Mouse (Mus musculus) urinary bladder, postnatal 10 days (tissue): Measurements from ENCODE around the gene Eps8l2.

Experiments
- DNase-seq: peaks from one replicate; pipeline ENCODE4 v3.0.0; 2022; ENCODE audit warnings: low spot score

Eps8l2 gene

GRCm38 (mm10) chr7:141330706-141331105, 8.0 kb upstream of the Eps8l2 start:
- DNase-seq, result no peak

GRCm38 (mm10) chr7:141331990-141332389, 6.7 kb upstream of the Eps8l2 start:
- no peak for DNase-seq

GRCm38 (mm10) chr7:141335044-141335579, 3.6 kb upstream of the Eps8l2 start:
- DNase-seq, result no peak

DNA sequence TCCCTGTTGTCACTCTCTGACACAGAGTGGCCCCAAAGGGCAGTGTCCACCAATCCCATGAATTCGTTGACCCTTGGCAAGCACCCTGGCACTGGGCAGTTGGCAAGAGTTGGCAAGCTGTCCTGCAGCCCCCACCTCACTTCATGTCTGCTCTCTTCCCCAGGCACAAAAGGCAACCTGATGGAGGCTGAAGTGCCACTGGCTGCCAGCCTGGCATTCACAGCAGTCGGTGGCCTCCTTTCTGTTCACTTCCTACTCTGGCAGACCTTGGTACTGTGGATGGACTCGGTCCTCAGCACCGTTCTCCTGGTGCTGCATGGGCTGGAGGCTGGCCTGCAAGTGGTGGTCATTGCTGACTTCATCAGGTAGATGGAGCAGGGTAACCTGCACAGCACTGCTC, 3.0 kb upstream of the Eps8l2 start:
- DNase-seq, result no peak

GRCm38 (mm10) chr7:141336296-141336695, 2.4 kb upstream of the Eps8l2 start:
- no peak for DNase-seq

DNA sequence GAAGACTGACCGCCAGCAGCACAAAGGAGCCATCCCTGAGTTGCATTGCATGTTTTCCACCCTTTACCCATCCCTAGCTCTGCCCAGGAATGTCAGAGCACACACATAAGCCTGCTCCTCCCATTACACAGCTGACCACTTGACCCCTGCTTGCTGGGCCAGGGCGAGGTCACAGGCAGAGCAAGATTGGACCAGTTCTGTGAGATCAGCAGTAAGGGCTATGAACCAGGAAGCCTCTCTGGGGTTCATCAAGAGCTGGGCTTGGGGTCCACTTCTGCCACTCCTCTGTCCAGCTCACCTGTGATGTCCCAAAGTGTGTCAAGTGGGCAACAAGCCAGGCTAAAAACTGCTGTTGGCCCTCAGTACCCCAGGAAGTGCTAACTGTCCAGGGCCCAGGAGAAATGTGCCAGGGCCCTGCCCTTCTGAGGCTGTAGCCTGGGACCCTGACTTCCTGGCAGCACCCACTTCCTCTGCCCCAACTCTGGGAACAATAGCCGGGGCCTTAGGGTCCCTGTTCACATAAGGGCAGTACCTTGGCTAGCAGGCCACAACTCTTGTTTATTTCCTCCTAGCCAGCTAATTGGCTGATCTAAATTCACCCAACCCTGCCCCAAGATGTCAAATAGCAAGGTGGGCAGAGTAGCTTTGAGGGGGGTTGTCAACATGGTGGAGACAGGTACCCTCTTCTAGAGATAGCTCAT, 814 bp upstream of the Eps8l2 start:
- no peak for DNase-seq

DNA sequence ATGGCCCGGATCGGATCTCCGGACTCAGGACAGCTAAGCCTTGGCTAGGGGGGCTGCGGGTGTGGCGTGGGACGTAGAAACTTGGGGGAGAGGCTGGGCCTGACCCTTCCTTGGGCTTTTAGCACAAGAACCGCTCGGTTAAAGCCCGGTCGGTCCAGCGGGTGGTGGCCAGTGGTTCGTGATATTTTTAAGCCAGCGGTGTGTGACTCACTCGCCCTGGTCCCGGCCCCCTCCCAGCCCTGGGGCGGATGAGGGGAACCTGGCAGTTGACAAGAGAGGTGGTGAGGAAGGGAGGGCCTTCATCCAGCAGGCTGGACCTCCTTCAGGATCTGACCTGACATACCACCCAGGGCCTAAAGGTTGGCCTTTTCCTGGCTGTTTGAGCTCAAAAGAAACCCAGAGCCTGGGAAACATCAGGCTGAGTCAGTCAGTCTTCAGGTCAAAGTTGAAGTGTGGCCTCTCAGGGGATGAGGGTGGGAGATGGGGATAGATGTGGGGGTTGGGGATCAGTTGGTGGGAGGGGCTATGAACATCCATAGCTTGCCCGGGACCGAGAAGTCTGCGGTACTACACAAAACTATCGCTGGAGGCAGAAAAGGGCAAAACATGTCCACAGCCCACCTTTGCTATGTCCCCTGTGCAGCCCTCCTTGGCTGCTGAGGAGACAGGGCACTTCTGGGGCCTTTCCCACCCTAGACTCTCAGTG, 688 bp downstream of the Eps8l2 start:
- no peak for DNase-seq

DNA sequence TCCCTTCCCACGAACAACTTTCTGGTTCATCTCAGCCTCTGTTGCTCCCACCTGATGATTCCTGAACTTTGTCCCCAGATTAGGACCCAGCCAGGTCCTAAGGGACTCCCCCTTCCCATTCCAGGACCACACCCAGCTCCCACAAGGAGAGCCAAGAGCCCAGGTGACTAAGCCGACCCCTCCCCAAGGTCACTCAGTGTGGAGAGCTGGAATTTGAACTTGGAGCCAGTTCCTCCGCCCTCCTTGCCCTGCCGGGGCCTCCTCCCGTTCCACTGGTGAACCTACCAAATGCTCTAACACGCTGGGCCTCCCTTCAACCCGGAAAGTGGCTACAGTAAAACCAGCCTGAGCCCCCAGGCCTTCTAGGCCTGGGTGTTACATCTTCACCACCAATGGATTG, 1.3 kb downstream of the Eps8l2 start:
- no peak for DNase-seq

DNA sequence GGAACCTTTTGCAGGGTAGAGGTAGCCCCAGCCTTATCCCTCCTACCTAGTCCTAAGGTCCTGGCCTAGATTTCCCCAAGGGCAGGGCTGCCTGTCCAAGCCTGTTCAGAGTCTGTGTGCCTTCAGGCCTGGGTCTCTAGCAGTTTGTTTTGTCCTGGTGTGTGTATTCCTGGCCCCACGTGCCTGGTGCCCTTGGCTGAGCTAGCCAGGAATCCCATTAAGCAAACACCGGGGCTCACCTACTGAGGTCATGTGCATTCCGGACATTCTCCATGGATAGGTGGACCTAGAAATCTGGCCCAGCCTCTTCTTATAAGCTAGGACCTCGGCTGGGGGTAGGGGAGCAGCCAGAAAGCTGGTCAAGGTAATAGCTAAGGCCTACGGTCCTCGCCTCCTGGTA, 1.8 kb downstream of the Eps8l2 start:
- DNase-seq, result no peak

- DNase-seq, result no peak
Observed at GRCm38 (mm10) chr7:141341689-141342226, 3.1 kb downstream of the Eps8l2 start.

DNA sequence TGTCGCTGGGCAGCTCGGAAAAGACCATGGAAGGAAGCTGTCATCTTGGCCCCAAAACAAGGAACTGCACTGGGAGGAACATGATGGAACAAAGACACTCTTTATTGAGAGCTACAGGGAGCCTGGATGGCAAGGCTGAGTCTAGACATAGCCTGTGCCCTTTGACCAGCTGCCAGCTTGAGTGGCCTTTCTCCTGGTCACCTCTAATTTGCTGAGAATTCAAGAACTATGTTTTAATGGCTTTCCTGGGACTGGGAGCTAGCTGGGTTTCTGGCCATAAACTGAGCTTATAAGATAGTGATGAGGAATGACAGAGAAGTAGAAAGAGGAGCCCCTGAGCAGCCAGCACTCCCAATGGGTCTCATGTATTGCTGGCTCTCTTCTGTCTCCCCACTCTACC, 4.5 kb downstream of the Eps8l2 start:
- DNase-seq, result no peak

GRCm38 (mm10) chr7:141343696-141344095, 5.0 kb downstream of the Eps8l2 start:
- DNase-seq, result no peak

DNA sequence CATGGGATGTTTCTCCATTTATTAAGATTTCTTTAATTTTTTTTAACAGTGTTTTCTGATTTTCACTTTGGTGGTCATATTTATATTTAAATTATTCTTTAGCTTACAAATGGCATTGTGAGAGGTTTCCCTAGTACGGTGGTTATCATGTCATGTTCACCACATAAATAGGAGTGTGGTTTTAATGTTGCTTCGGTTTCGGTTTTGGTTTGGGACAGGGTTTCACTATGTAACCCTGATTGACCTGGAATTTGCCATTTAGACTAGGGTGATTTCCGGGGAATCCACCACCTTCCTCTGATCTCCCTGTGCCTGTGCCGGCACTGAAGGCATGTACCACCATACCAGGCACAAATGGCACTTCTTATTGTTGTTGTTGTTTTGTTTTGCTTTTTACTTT, 6.1 kb downstream of the Eps8l2 start:
- DNase-seq, result no peak

GRCm38 (mm10) chr7:141351061-141351460, 12.4 kb downstream of the Eps8l2 start:
- no peak for DNase-seq

DNA sequence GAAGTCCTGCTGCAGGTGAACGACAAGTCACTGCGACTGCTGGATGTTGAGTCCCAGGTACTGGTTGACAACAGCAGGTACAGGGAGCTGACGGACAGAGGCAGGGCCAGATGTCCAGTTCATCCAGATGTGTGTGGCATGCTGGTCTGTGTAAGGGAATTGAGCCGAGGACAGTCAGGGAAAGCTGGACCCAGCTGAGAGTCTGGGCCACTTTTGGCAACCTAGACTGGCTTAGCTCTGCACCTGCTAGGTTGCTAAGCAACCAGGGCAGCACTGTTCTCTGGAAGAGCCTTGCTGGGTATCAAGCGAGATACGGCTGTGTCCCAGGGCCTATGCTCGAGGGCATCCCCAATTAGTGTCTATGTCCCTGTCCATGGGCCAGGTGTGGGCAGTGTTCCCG, 16.4 kb downstream of the Eps8l2 start:
- no peak for DNase-seq

GRCm38 (mm10) chr7:141355626-141356326, 17.1 kb downstream of the Eps8l2 start:
- DNase-seq, result no peak

- DNase-seq, result no peak
Observed at GRCm38 (mm10) chr7:141356971-141357370, 18.3 kb downstream of the Eps8l2 start.

- DNase-seq, result no peak
Observed at GRCm38 (mm10) chr7:141361510-141361909, 22.8 kb downstream of the Eps8l2 start.

DNA sequence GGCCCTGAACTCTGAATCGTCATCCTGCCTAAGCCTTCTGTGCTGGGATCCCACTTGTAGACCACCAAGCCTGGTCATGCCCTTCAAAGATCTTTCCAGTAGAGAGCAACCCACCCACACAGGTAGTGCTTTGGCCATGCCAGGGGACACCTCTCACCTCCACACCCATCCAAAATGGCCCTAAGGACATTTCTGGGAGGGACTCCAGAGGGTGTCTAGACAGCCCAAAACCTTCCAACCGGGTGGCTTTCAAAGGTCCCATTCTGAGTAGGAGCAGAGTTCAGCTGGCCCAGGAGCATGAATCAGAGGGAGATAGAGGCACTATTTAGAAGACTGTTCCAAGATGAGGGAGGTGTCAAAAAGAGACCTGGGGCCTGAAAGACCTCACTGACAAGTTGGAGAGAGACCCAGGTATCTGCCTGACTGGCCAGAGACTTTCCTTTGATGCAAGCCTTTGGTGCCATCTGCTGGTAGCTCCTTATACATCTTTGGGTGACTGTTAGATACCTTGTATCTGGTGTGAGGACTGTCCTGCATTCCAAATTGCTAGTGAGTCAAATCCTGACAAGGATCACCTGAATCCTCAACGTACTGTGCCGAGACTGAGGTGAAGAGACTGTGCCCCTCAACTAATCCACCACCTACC, 24.5 kb downstream of the Eps8l2 start:
- no peak for DNase-seq

DNA sequence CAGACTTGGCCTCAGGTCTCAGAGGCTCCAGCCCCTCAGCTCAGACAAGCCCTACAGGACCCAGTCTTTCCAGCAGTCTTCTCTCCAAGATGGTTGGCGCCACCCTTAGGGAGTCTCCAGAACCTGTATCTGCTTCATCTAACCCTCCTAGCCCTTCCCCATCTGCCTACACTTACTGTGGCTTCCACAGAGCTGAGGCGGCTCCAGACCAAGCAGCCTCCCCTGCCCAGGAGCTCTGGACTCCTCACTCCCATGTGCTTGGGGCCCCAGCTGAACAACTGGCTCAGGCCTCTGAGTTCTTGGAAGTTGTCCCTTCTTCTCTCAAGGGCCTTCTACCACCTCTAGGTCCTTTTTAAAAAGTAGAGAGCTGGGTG, 25.1 kb downstream of the Eps8l2 start:
- DNase-seq, result no peak

DNA sequence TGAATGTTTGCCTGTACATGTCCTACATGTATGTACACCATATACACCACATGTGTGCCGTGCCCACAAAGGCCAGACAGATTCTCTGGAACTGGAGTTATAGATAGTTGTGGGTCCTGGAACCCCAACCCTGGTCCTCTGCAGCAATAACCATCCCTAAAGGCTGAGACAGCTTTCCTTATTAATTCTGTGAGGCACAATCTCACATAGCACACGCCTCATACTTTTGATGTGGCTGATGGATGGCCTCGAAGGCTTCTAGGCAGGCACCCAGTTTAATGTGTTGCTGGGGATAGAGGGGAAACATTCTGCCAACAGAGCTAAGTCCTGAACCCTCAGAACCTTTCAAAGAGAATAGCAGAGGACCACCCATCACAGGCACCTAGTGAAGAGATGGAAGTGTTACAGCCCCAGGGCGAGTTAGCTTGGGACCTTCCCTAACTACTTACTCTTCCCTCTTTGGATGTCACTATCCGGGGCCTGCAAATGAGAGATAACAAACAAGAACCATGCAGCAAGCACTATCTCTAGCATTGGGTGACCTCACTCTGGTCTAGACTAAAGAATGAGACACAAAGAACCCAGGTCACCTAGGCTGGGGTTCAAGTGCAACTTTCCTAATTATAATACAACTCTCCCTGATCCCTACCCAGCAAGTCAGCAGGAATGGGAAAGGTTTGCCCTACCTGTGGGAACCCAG, 25.8 kb downstream of the Eps8l2 start:
- DNase-seq, result no peak

GRCm38 (mm10) chr7:141365049-141365445, 26.4 kb downstream of the Eps8l2 start:
- no peak for DNase-seq
